Mouse (Mus musculus): ENCODE results near the gene Dvl3. TPM values are rescaled to one million over a fixed set of nuclear protein-coding genes. Genes with fewer than 3 reads are reported as not detected.

The Dvl3 gene
- polyA plus RNA-seq, 1 experiment from 2014 or later = 51.6 TPM

- Histone ChIP-seq H3K4me3 (no peak overlapping the region), H3K9me3 (replicated peaks) (no peaks in the 10 kb centered on the region), H3K9ac (no peak overlapping the region), H3K27me3 (no peaks in the 10 kb centered on the region), H3K4me1 (no peaks in the 10 kb centered on the region), H3K36me3 (peaks cover 98% of the 10 kb centered on the region), H3K27ac (no peak overlapping the region), H3K4me2 (replicated peaks) (no peak overlapping the region)
- 90% methylated on average over 8 of the region's 8 CpGs for WGBS
- no peak for ATAC-seq (ENCODE audit: low FRiP score)
Measured at GRCm38 (mm10) chr16:20506000-20506399, 10.8 kb upstream of the Dvl3 start.

- no peaks in the 10 kb centered on the region for H3K4me1 ChIP-seq
- H3K4me2 ChIP-seq (replicated peaks) = no peak overlapping the region
- H3K27ac ChIP-seq = no peak overlapping the region
- no peaks in the 10 kb centered on the region for H3K27me3 ChIP-seq
- H3K9ac ChIP-seq = no peak overlapping the region
- 84% methylated on average over 3 of the region's 3 CpGs for WGBS
- H3K9me3 ChIP-seq (replicated peaks) = no peaks in the 10 kb centered on the region
- no peak overlapping the region for H3K4me3 ChIP-seq
- no peak for ATAC-seq (ENCODE audit: low FRiP score)
- H3K36me3 ChIP-seq = peaks cover 68% of the 10 kb centered on the region
Measured at GRCm38 (mm10) chr16:20509349-20509748, 7.4 kb upstream of the Dvl3 start.

- H3K4me1 ChIP-seq = peaks cover 5% of the 10 kb centered on the region
- WGBS = 92% methylated on average over 7 of the region's 7 CpGs
- no peaks in the 10 kb centered on the region for H3K9me3 ChIP-seq (replicated peaks)
- no peaks in the 10 kb centered on the region for H3K27me3 ChIP-seq
- H3K9ac ChIP-seq = no peak overlapping the region
- ATAC-seq (ENCODE audit: low FRiP score) = no peak
- H3K4me3 ChIP-seq = no peak overlapping the region
- H3K27ac ChIP-seq = no peak overlapping the region
- no peak overlapping the region for H3K4me2 ChIP-seq (replicated peaks)
- peaks cover 48% of the 10 kb centered on the region for H3K36me3 ChIP-seq
Measured at GRCm38 (mm10) chr16:20511277-20511847, 5.4 kb upstream of the Dvl3 start.

- Histone ChIP-seq H3K4me1 (peaks cover 27% of the 10 kb centered on the region), H3K4me3 (peak overlapping the region; percentile 85), H3K27me3 (no peaks in the 10 kb centered on the region), H3K36me3 (peaks cover 17% of the 10 kb centered on the region), H3K9me3 (replicated peaks) (no peaks in the 10 kb centered on the region), H3K27ac (peak overlapping the region; percentile 94), H3K9ac (peak overlapping the region; percentile 95), H3K4me2 (replicated peaks) (peak overlapping the region; percentile 90)
- ATAC-seq (ENCODE audit: low FRiP score) = no peak
Measured at GRCm38 (mm10) chr16:20516032-20516431, 750 bp upstream of the Dvl3 start.

GRCm38 (mm10) chr16:20517216-20517615 is 434 bp downstream of the Dvl3 start:
- peak; percentile 52 for ATAC-seq (ENCODE audit: low FRiP score)
- peak overlapping the region; percentile 95 for H3K9ac ChIP-seq
- H3K36me3 ChIP-seq = peaks cover 26% of the 10 kb centered on the region
- under 1% methylated on average over 26 of the region's 26 CpGs for WGBS
- H3K27me3 ChIP-seq = no peaks in the 10 kb centered on the region
- peak overlapping the region; percentile 90 for H3K4me2 ChIP-seq (replicated peaks)
- peak overlapping the region; percentile 94 for H3K27ac ChIP-seq
- no peaks in the 10 kb centered on the region for H3K9me3 ChIP-seq (replicated peaks)
- H3K4me3 ChIP-seq = peak overlapping the region; percentile 85
- peaks cover 27% of the 10 kb centered on the region for H3K4me1 ChIP-seq

- H3K27me3 ChIP-seq = no peaks in the 10 kb centered on the region
- H3K4me1 ChIP-seq = peaks cover 27% of the 10 kb centered on the region
- H3K9ac ChIP-seq = peak overlapping the region; percentile 95
- H3K4me3 ChIP-seq = peak overlapping the region; percentile 85
- 0% methylated on average over 6 of the region's 6 CpGs for WGBS
- peaks cover 26% of the 10 kb centered on the region for H3K36me3 ChIP-seq
- H3K27ac ChIP-seq = peak overlapping the region; percentile 94
- peak overlapping the region; percentile 90 for H3K4me2 ChIP-seq (replicated peaks)
- ATAC-seq (ENCODE audit: low FRiP score) = peak; percentile 71
- H3K9me3 ChIP-seq (replicated peaks) = no peaks in the 10 kb centered on the region
Measured at GRCm38 (mm10) chr16:20517701-20518374, 1.1 kb downstream of the Dvl3 start.

GRCm38 (mm10) chr16:20523886-20524285 is 7.1 kb downstream of the Dvl3 start:
- Histone ChIP-seq H3K9me3 (replicated peaks) (no peaks in the 10 kb centered on the region), H3K27ac (no peak overlapping the region), H3K9ac (no peak overlapping the region), H3K27me3 (no peaks in the 10 kb centered on the region), H3K4me3 (no peak overlapping the region), H3K4me1 (peaks cover 9% of the 10 kb centered on the region), H3K4me2 (replicated peaks) (no peak overlapping the region), H3K36me3 (peaks cover 84% of the 10 kb centered on the region)
- no peak for ATAC-seq (ENCODE audit: low FRiP score)
- WGBS = 85% methylated on average over 10 of the region's 10 CpGs

- no peak for ATAC-seq (ENCODE audit: low FRiP score)
- no peaks in the 10 kb centered on the region for H3K27me3 ChIP-seq
- H3K4me2 ChIP-seq (replicated peaks) = no peak overlapping the region
- H3K9me3 ChIP-seq (replicated peaks) = no peaks in the 10 kb centered on the region
- H3K9ac ChIP-seq = no peak overlapping the region
- H3K36me3 ChIP-seq = peaks cover 96% of the 10 kb centered on the region
- H3K4me3 ChIP-seq = no peak overlapping the region
- no peak overlapping the region for H3K27ac ChIP-seq
- H3K4me1 ChIP-seq = no peaks in the 10 kb centered on the region
- WGBS = 93% methylated on average over 5 of the region's 5 CpGs
Measured at GRCm38 (mm10) chr16:20528779-20529178, 12.0 kb downstream of the Dvl3 start.

GRCm38 (mm10) chr16:20529375-20529774 is 12.6 kb downstream of the Dvl3 start:
- no peaks in the 10 kb centered on the region for H3K4me1 ChIP-seq
- H3K9me3 ChIP-seq (replicated peaks) = no peaks in the 10 kb centered on the region
- WGBS = 71% methylated on average over 1 of the region's 1 CpGs
- no peak overlapping the region for H3K27ac ChIP-seq
- H3K27me3 ChIP-seq = no peaks in the 10 kb centered on the region
- peaks cover 90% of the 10 kb centered on the region for H3K36me3 ChIP-seq
- no peak overlapping the region for H3K4me2 ChIP-seq (replicated peaks)
- no peak overlapping the region for H3K4me3 ChIP-seq
- H3K9ac ChIP-seq = no peak overlapping the region
- ATAC-seq (ENCODE audit: low FRiP score) = no peak

GRCm38 (mm10) chr16:20530941-20531340 is 14.2 kb downstream of the Dvl3 start:
- no peak overlapping the region for H3K4me3 ChIP-seq
- H3K4me2 ChIP-seq (replicated peaks) = no peak overlapping the region
- no peak overlapping the region for H3K27ac ChIP-seq
- peak overlapping the region; percentile 13; the same call in 1 of the 2 replicates for H3K9ac ChIP-seq
- ATAC-seq (ENCODE audit: low FRiP score) = no peak
- H3K36me3 ChIP-seq = peaks cover 77% of the 10 kb centered on the region
- H3K9me3 ChIP-seq (replicated peaks) = no peaks in the 10 kb centered on the region
- H3K4me1 ChIP-seq = no peaks in the 10 kb centered on the region
- 95% methylated on average over 20 of the region's 20 CpGs for WGBS
- H3K27me3 ChIP-seq = no peaks in the 10 kb centered on the region

- ATAC-seq (ENCODE audit: low FRiP score) = no peak
- H3K4me3 ChIP-seq = no peak overlapping the region
- H3K4me1 ChIP-seq = peaks cover 28% of the 10 kb centered on the region
- no peak overlapping the region for H3K27ac ChIP-seq
- H3K27me3 ChIP-seq = no peaks in the 10 kb centered on the region
- H3K9me3 ChIP-seq (replicated peaks) = no peaks in the 10 kb centered on the region
- H3K9ac ChIP-seq = no peak overlapping the region
- H3K36me3 ChIP-seq = peaks cover 58% of the 10 kb centered on the region
- WGBS = 51% methylated on average over 10 of the region's 10 CpGs
- no peak overlapping the region for H3K4me2 ChIP-seq (replicated peaks)
Measured at GRCm38 (mm10) chr16:20534617-20535295, 18.0 kb downstream of the Dvl3 start.

GRCm38 (mm10) chr16:20535296-20536080 is 18.7 kb downstream of the Dvl3 start, which contains the start of gene Ap2m1:
TSS of gene Ap2m1 (plus strand) at chr16:20535478.
- H3K36me3 ChIP-seq = peaks cover 58% of the 10 kb centered on the region
- peak within 1 kb of the TSS; percentile 83 for H3K27ac ChIP-seq
- no peaks in the 10 kb centered on the region for H3K9me3 ChIP-seq (replicated peaks)
- peak within 1 kb of the TSS; percentile 91 for H3K9ac ChIP-seq
- peaks cover 28% of the 10 kb centered on the region for H3K4me1 ChIP-seq
- H3K4me3 ChIP-seq = peak within 1 kb of the TSS; percentile 75
- ATAC-seq (ENCODE audit: low FRiP score) = peak; percentile 98
- H3K27me3 ChIP-seq = no peaks in the 10 kb centered on the region
- H3K4me2 ChIP-seq (replicated peaks) = peak within 1 kb of the TSS; percentile 71
- WGBS = 1% methylated on average over 52 of the region's 52 CpGs
